Mouse (Mus musculus) right cerebral cortex, adult 18-20 months (tissue): Measurements from ENCODE around the gene Smc4.

ENCODE experiments used
- DNase-seq: peaks from one replicate; pipeline ENCODE4 v3.0.0; 2022; ENCODE audit warnings: mixed read lengths

Smc4 gene

GRCm38 (mm10) chr3:69004437-69005337 lies at the start of gene Smc4, which contains the start of gene Ift80:
Gene Smc4, plus strand, starts transcription at chr3:69004738.
Gene Ift80, minus strand, starts transcription at chr3:69004570.
- DNase-seq: peak; percentile 94

GRCm38 (mm10) chr3:68956454-68956853 lies 48.1 kb upstream of the Smc4 start:
- peak; percentile 27 for DNase-seq

GRCm38 (mm10) chr3:68957413-68957812 lies 47.1 kb upstream of the Smc4 start:
- no peak for DNase-seq

- DNase-seq: no peak
These were observed 39.9 kb upstream of the Smc4 start for GRCm38 (mm10) chr3:68964682-68965081.

- no peak for DNase-seq
These were observed 37.8 kb upstream of the Smc4 start for GRCm38 (mm10) chr3:68966527-68967285.

- no peak for DNase-seq
These were observed 37.1 kb upstream of the Smc4 start for GRCm38 (mm10) chr3:68967404-68967803.

- DNase-seq: no peak
These were observed 35.4 kb upstream of the Smc4 start for GRCm38 (mm10) chr3:68969091-68969590.

- DNase-seq: no peak
These were observed 31.0 kb upstream of the Smc4 start for GRCm38 (mm10) chr3:68973574-68973973.

- no peak for DNase-seq
These were observed 29.7 kb upstream of the Smc4 start for GRCm38 (mm10) chr3:68974639-68975532.

GRCm38 (mm10) chr3:68975533-68976490 lies 28.7 kb upstream of the Smc4 start:
- no peak for DNase-seq

GRCm38 (mm10) chr3:68977696-68978095 lies 26.8 kb upstream of the Smc4 start:
- no peak for DNase-seq

- DNase-seq: no peak
These were observed 25.4 kb upstream of the Smc4 start for GRCm38 (mm10) chr3:68979187-68979586.

GRCm38 (mm10) chr3:68980898-68981297 lies 23.6 kb upstream of the Smc4 start:
- no peak for DNase-seq

GRCm38 (mm10) chr3:68986550-68986949 lies 18.0 kb upstream of the Smc4 start:
- no peak for DNase-seq

GRCm38 (mm10) chr3:69002781-69003180 lies 1.8 kb upstream of the Smc4 start:
- DNase-seq: no peak

GRCm38 (mm10) chr3:69004055-69004436 lies 492 bp upstream of the Smc4 start:
- no peak for DNase-seq

GRCm38 (mm10) chr3:69005338-69006245 lies 1.1 kb downstream of the Smc4 start:
- DNase-seq: peak; percentile 5

GRCm38 (mm10) chr3:69006246-69006760 lies 1.8 kb downstream of the Smc4 start:
- no peak for DNase-seq

GRCm38 (mm10) chr3:69008873-69009272 lies 4.3 kb downstream of the Smc4 start:
- DNase-seq: no peak

- DNase-seq: no peak
These were observed 12.6 kb downstream of the Smc4 start for GRCm38 (mm10) chr3:69017181-69017580.
